Mouse (Mus musculus): ENCODE data around the gene Rabl6. TPM values are rescaled to one million over a fixed set of nuclear protein-coding genes. Genes with fewer than 3 reads are reported as not detected.

The Rabl6 gene
- polyA plus RNA-seq, 1 experiment from 2014 or later: 61.6 TPM

- H3K4me3 ChIP-seq (replicated peaks; ENCODE audit: low read length): no peak overlapping the region
- DNase-seq (ENCODE audit: low spot score) (no peak), ATAC-seq (ENCODE audit: low FRiP score) (no peak)
- H3K4me2 ChIP-seq (replicated peaks): no peak overlapping the region
- peaks cover 18% of the 10 kb centered on the region for H3K27me3 ChIP-seq (ENCODE audit: control insufficient read depth, insufficient read depth, low read length)
- 96% methylated on average over 3 of the region's 3 CpGs for WGBS
- H3K9me3 ChIP-seq (ENCODE audit: control insufficient read depth, low read length): no peaks in the 10 kb centered on the region
- H3K36me3 ChIP-seq (replicated peaks; ENCODE audit: control insufficient read depth, insufficient read depth): peaks cover 55% of the 10 kb centered on the region
- peaks cover 31% of the 10 kb centered on the region for H3K4me1 ChIP-seq (replicated peaks; ENCODE audit: control insufficient read depth, insufficient read depth, low read length)
- H3K27ac ChIP-seq: no peak overlapping the region
- no peak overlapping the region for H3K9ac ChIP-seq
Measured at GRCm38 (mm10) chr2:25584152-25584551, 24.2 kb downstream of the Rabl6 start.

DNA sequence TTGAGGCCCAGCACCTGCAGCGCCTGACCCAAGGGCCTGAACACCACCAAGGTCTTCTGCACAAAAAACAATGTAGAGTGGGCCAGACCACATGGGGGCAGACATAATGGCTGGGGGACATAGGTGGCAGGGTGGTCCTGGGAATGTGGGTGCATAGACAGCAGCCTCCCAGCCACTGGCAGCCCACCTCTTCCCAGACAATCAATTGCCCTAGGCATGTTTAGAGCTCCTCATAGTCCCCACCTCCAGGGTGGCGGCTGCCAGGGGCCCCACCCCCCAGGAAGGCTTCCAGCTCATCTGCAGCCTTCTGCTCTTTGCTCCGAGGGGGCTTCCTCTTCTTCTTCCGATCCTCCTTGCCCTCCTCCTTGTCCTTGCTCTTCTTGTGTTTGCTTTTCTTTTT is 24.8 kb downstream of the Rabl6 start:
- ATAC-seq (ENCODE audit: low FRiP score) (no peak), DNase-seq (ENCODE audit: low spot score) (no peak)
- H3K9ac ChIP-seq: no peak overlapping the region
- no peak overlapping the region for H3K4me3 ChIP-seq (replicated peaks; ENCODE audit: low read length)
- H3K27ac ChIP-seq: 0 out of 2 replicates have a peak overlapping the region, but pooled peaks have one; percentile 54
- H3K4me2 ChIP-seq (replicated peaks): no peak overlapping the region
- H3K36me3 ChIP-seq (replicated peaks; ENCODE audit: control insufficient read depth, insufficient read depth): peaks cover 59% of the 10 kb centered on the region
- 72% methylated on average over 4 of the region's 4 CpGs for WGBS
- peaks cover 24% of the 10 kb centered on the region for H3K27me3 ChIP-seq (ENCODE audit: control insufficient read depth, insufficient read depth, low read length)
- H3K9me3 ChIP-seq (ENCODE audit: control insufficient read depth, low read length): no peaks in the 10 kb centered on the region
- H3K4me1 ChIP-seq (replicated peaks; ENCODE audit: control insufficient read depth, insufficient read depth, low read length): peaks cover 32% of the 10 kb centered on the region

- Histone ChIP-seq H3K9me3 (ENCODE audit: control insufficient read depth, low read length) (no peaks in the 10 kb centered on the region), H3K9ac (peak overlapping the region; percentile 31; the same call in 1 of the 2 replicates), H3K27ac (peak overlapping the region; percentile 54), H3K4me3 (replicated peaks; ENCODE audit: low read length) (no peak overlapping the region), H3K4me2 (replicated peaks) (no peak overlapping the region), H3K36me3 (replicated peaks; ENCODE audit: control insufficient read depth, insufficient read depth) (peaks cover 54% of the 10 kb centered on the region), H3K4me1 (replicated peaks; ENCODE audit: control insufficient read depth, insufficient read depth, low read length) (peaks cover 32% of the 10 kb centered on the region), H3K27me3 (ENCODE audit: control insufficient read depth, insufficient read depth, low read length) (peaks cover 29% of the 10 kb centered on the region)
- WGBS: 64% methylated on average over 6 of the region's 6 CpGs
- DNase-seq (ENCODE audit: low spot score): no peak
- no peak for ATAC-seq (ENCODE audit: low FRiP score)
Measured at GRCm38 (mm10) chr2:25583120-25583481, 25.2 kb downstream of the Rabl6 start.

DNA sequence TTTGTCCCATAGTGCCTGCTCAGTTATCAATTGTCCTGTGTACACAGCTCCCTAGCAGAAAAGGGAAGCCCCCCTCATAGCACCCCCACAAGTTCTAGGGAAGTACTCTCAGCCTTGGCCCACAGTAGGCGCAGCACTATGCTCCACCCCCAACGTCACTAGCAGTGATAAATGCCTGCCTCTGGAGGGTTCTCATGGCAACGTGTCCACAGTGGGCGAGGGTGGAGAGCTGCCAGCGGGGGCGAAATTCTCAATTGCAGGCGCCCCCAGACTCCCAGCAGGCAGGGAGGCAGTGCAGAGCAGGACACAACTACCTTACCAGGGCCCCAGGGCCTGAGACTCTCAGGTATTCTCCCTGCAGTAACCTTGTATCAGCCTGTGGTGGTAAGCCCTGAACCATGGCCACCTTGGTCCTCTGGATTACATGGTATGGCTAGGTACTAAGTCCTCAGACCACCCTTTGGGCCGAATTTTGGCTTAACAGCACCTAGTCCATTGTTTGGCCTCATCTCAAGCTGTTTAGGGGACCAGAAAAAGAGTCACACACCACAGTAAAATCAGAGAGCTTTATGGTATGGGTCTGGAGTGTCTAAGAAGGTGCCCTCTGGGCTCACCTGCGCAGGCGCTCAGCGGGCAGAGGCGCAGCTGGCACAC is 25.7 kb downstream of the Rabl6 start:
- Histone ChIP-seq H3K4me2 (replicated peaks) (0 out of 2 replicates have a peak overlapping the region, but pooled peaks have one; percentile 15), H3K9me3 (ENCODE audit: control insufficient read depth, low read length) (no peaks in the 10 kb centered on the region), H3K4me1 (replicated peaks; ENCODE audit: control insufficient read depth, insufficient read depth, low read length) (peaks cover 32% of the 10 kb centered on the region), H3K27ac (peak overlapping the region; percentile 54), H3K4me3 (replicated peaks; ENCODE audit: low read length) (no peak overlapping the region), H3K9ac (peak overlapping the region; percentile 31; the same call in 1 of the 2 replicates), H3K36me3 (replicated peaks; ENCODE audit: control insufficient read depth, insufficient read depth) (peaks cover 50% of the 10 kb centered on the region), H3K27me3 (ENCODE audit: control insufficient read depth, insufficient read depth, low read length) (peaks cover 34% of the 10 kb centered on the region)
- peak; percentile 54 for DNase-seq (ENCODE audit: low spot score)
- 43% methylated on average over 12 of the region's 12 CpGs for WGBS
- peak; percentile 12; the same call in 1 of the 2 replicates for ATAC-seq (ENCODE audit: low FRiP score)

- H3K4me2 ChIP-seq (replicated peaks): peak overlapping the region; percentile 54; the same call in 1 of the 2 replicates
- H3K9ac ChIP-seq: no peak overlapping the region
- H3K9me3 ChIP-seq (ENCODE audit: control insufficient read depth, low read length): no peaks in the 10 kb centered on the region
- H3K4me1 ChIP-seq (replicated peaks; ENCODE audit: control insufficient read depth, insufficient read depth, low read length): peaks cover 32% of the 10 kb centered on the region
- H3K36me3 ChIP-seq (replicated peaks; ENCODE audit: control insufficient read depth, insufficient read depth): peaks cover 48% of the 10 kb centered on the region
- H3K4me3 ChIP-seq (replicated peaks; ENCODE audit: low read length): no peak overlapping the region
- ATAC-seq (ENCODE audit: low FRiP score): 0 out of 2 replicates have a peak, but pooled peaks have one; percentile 2
- 31% methylated on average over 6 of the region's 6 CpGs for WGBS
- 0 out of 2 replicates have a peak overlapping the region, but pooled peaks have one; percentile 10 for H3K27ac ChIP-seq
- DNase-seq (ENCODE audit: low spot score): no peak
- H3K27me3 ChIP-seq (ENCODE audit: control insufficient read depth, insufficient read depth, low read length): peaks cover 41% of the 10 kb centered on the region
Measured at GRCm38 (mm10) chr2:25581901-25582301, 26.4 kb downstream of the Rabl6 start.

GRCm38 (mm10) chr2:25581294-25581864 is 26.9 kb downstream of the Rabl6 start, which contains the start of gene Ajm1:
TSS of gene Ajm1 (minus strand) at chr2:25581757.
- ATAC-seq (ENCODE audit: low FRiP score): peak; percentile 83
- Histone ChIP-seq H3K4me2 (replicated peaks) (peak within 1 kb of the TSS; percentile 54), H3K27me3 (ENCODE audit: control insufficient read depth, insufficient read depth, low read length) (peaks cover 46% of the 10 kb centered on the region), H3K4me3 (replicated peaks; ENCODE audit: low read length) (peak within 1 kb of the TSS; percentile 44), H3K9me3 (ENCODE audit: control insufficient read depth, low read length) (no peaks in the 10 kb centered on the region), H3K4me1 (replicated peaks; ENCODE audit: control insufficient read depth, insufficient read depth, low read length) (peaks cover 32% of the 10 kb centered on the region), H3K27ac (peak within 1 kb of the TSS; percentile 54), H3K36me3 (replicated peaks; ENCODE audit: control insufficient read depth, insufficient read depth) (peaks cover 48% of the 10 kb centered on the region), H3K9ac (peak within 1 kb of the TSS; percentile 60)
- peak; percentile 90 for DNase-seq (ENCODE audit: low spot score)
- 7% methylated on average over 19 of the region's 19 CpGs for WGBS

DNA sequence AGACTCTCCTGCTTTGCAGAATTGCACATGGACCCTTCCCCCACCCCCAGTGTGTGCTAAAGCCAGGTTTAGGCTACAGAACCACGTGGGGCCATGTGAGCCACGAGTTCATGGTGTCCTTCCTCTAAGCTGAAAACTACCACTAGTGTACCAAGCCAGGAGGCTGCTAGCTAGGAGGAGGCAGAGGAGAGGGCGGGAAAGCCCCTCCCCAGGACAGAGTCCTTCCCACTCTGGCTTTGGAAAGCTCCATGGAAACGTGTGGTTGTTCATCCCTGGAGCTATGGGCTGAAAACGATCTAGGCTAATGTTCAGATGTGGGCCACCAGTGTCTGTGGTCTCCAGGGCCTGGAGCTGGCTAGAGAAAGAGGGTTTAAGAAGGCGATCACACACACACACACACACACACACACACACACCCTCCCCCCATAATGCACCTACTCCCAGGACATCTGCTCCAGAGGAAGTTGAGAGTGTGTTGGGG is 27.7 kb downstream of the Rabl6 start:
- ATAC-seq (ENCODE audit: low FRiP score) (peak; percentile 3; the same call in 1 of the 2 replicates), DNase-seq (ENCODE audit: low spot score) (no peak)
- Histone ChIP-seq H3K27ac (no peak overlapping the region), H3K9ac (peak overlapping the region; percentile 60; the same call in 1 of the 2 replicates), H3K9me3 (ENCODE audit: control insufficient read depth, low read length) (no peaks in the 10 kb centered on the region), H3K27me3 (ENCODE audit: control insufficient read depth, insufficient read depth, low read length) (peaks cover 53% of the 10 kb centered on the region), H3K4me1 (replicated peaks; ENCODE audit: control insufficient read depth, insufficient read depth, low read length) (peaks cover 35% of the 10 kb centered on the region), H3K4me3 (replicated peaks; ENCODE audit: low read length) (peak overlapping the region; percentile 44), H3K36me3 (replicated peaks; ENCODE audit: control insufficient read depth, insufficient read depth) (peaks cover 45% of the 10 kb centered on the region), H3K4me2 (replicated peaks) (peak overlapping the region; percentile 54)
- 37% methylated on average over 6 of the region's 6 CpGs for WGBS

DNA sequence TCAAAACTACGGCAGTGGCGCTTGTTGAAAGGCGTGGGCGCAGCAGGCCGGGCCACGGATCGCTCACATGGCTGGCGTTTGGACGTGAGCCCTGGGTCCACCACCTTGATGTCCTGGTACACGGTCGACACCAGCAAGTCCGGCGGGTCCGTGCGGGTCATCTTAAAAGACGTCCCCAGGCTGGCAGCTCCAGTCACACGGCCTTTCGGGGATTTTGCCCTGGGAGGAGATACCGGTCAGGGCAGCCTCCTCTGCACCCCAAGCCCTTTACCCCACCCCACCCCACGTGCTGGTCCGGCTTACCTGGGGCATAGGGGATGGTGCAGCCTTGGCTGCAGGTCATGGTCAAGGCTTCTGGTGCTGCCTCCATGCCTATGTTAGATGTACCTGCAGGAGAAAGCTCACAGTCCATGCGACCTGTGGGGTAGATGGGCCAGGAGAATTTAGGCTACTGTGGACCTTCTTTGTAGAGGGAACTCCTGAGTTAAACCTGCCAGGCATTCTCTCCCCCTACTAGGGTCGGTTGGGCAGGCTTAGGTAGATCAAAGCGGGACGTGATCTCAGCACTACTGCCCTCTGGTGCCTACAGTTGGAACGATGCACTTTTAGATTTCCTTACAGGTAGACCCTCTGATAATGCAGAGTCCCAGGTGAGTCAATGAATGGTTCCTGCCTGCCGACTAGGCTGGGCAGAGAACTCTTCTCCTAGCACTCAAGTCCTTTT is 28.4 kb downstream of the Rabl6 start:
- H3K9me3 ChIP-seq (ENCODE audit: control insufficient read depth, low read length): no peaks in the 10 kb centered on the region
- WGBS: 8% methylated on average over 27 of the region's 27 CpGs
- DNase-seq (ENCODE audit: low spot score) (peak; percentile 77), ATAC-seq (ENCODE audit: low FRiP score) (no peak)
- no peak overlapping the region for H3K27ac ChIP-seq
- peaks cover 40% of the 10 kb centered on the region for H3K4me1 ChIP-seq (replicated peaks; ENCODE audit: control insufficient read depth, insufficient read depth, low read length)
- no peak overlapping the region for H3K9ac ChIP-seq
- peak overlapping the region; percentile 33 for H3K4me2 ChIP-seq (replicated peaks)
- peaks cover 37% of the 10 kb centered on the region for H3K36me3 ChIP-seq (replicated peaks; ENCODE audit: control insufficient read depth, insufficient read depth)
- peaks cover 56% of the 10 kb centered on the region for H3K27me3 ChIP-seq (ENCODE audit: control insufficient read depth, insufficient read depth, low read length)
- H3K4me3 ChIP-seq (replicated peaks; ENCODE audit: low read length): peak overlapping the region; percentile 13

All from hindbrain, embryonic 14.5 days (tissue).